Comparison of ENCODE assay signal across 24 mouse cellular contexts in the genomic region with DNA sequence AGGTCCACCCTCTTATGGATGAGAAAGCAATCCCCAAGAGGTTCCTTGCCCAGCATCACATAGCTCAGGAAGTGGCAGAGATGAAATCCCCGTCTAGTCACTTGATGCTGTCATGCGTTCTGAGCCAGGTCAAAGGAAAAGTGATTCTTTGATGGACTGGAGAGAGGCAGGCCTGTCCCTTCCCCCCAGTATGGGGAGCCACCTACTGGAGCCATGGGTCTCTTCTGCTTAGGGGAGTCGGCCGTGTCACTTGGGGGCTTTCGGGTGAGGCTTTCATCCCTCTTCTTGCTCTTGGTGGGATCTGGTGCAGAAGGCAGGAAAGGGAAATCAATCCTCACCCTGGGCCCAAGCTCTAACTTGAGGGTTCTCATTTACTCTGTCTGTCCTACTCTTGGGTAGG.
DNase-seq lines count a peak whose midpoint lies in the region; ATAC-seq and TF ChIP-seq lines count a peak whose summit lies in the region.
"Had no signal": no experiment of that assay in that cellular context is flagged by ENCODE, and none has a peak within 500 bp of the region (broad histone marks: within the 10 kb centered on the region; RNA-seq: fewer than 3 reads in every experiment).

No protein-coding gene starts in this region.

- no peak for DNase-seq in hindbrain, embryonic 10.5 days (ENCODE audit: low spot score)
- DNase-seq in hindbrain, embryonic 11.5 days (ENCODE audit: low spot score), result no peak
- DNase-seq in liver, postnatal 0 days, result no peak
- peak; percentile 42 for DNase-seq in thymus, postnatal 14 days
- no peak for DNase-seq in thymus, adult 18-20 months
- DNase-seq in adrenal gland, postnatal 36 days, result no peak
- DNase-seq: adrenal gland, adult 8-10 months; cerebellum, adult 2 months; cerebellum, postnatal 25 days; gastrocnemius, postnatal 10 days; heart, adult 11 months; kidney, adult 18-20 months; left cerebral cortex, postnatal 4 days; lung, postnatal 4 days; right cerebral cortex, postnatal 4 days; thymus, postnatal 4 days had no signal

- H3K4me2 ChIP-seq in hindbrain, embryonic 11.5 days (replicated peaks; ENCODE audit: low read depth, low read length), result no peak overlapping the region
- H3K4me2 ChIP-seq in liver, postnatal 0 days (ENCODE audit: low read depth, low read length), result no peak overlapping the region
- no peak overlapping the region for H3K4me2 ChIP-seq in liver, embryonic 12.5 days
- H3K4me2 ChIP-seq: embryonic facial prominence, embryonic 12.5 days; limb, embryonic 15.5 days; lung, embryonic 15.5 days; neural tube, embryonic 12.5 days; stomach, embryonic 15.5 days had no signal

- peak overlapping the region; percentile 29; the same call in 1 of the 2 replicates for H3K27ac ChIP-seq in hindbrain, embryonic 10.5 days
- H3K27ac ChIP-seq in hindbrain, embryonic 11.5 days (ENCODE audit: low read depth, low read length), result no peak overlapping the region
- no peak overlapping the region; the same call in 1 of the 2 replicates for H3K27ac ChIP-seq in liver, postnatal 0 days (ENCODE audit: low read depth)
- no peak overlapping the region for H3K27ac ChIP-seq in liver, embryonic 12.5 days
- H3K27ac ChIP-seq: embryonic facial prominence, embryonic 12.5 days; limb, embryonic 15.5 days; lung, embryonic 15.5 days; neural tube, embryonic 12.5 days; stomach, embryonic 15.5 days had no signal

- no peak for ATAC-seq in hindbrain, embryonic 11.5 days (ENCODE audit: low FRiP score)
- no peak for ATAC-seq in liver, postnatal 0 days
- ATAC-seq in liver, embryonic 12.5 days, result no peak
- ATAC-seq: activated CD4-positive, CD25-positive, alpha-beta regulatory T cell, adult 4 months; hindbrain, embryonic 16.5 days had no signal

- WGBS in hindbrain, embryonic 10.5 days, result 79% methylated on average over 5 of the region's 5 CpGs
- WGBS in hindbrain, embryonic 11.5 days, result 72% methylated on average over 5 of the region's 5 CpGs
- 69% methylated on average over 5 of the region's 5 CpGs for WGBS in liver, postnatal 0 days (ENCODE audit: insufficient replicate concordance)
- WGBS in liver, embryonic 12.5 days (ENCODE audit: insufficient replicate concordance), result 68% methylated on average over 5 of the region's 5 CpGs

- no peak for TF ChIP-seq EP300 in liver, postnatal 0 days (IDR thresholded peaks at IDR 0.05; ENCODE audit: low read depth)

- H3K27me3 ChIP-seq in hindbrain, embryonic 10.5 days (ENCODE audit: insufficient read depth, poor library complexity, severe bottlenecking), result no peaks in the 10 kb centered on the region
- H3K27me3 ChIP-seq in hindbrain, embryonic 11.5 days (ENCODE audit: control insufficient read depth, insufficient read depth, low read length), result no peaks in the 10 kb centered on the region
- no peaks in the 10 kb centered on the region for H3K27me3 ChIP-seq in liver, postnatal 0 days (ENCODE audit: insufficient read depth, low read length)
- no peaks in the 10 kb centered on the region for H3K27me3 ChIP-seq in liver, embryonic 12.5 days (replicated peaks)
- H3K27me3 ChIP-seq: embryonic facial prominence, embryonic 12.5 days; limb, embryonic 15.5 days; lung, embryonic 15.5 days; neural tube, embryonic 12.5 days; stomach, embryonic 15.5 days had no signal

- peaks cover 73% of the 10 kb centered on the region for H3K4me1 ChIP-seq in hindbrain, embryonic 10.5 days (replicated peaks)
- H3K4me1 ChIP-seq in hindbrain, embryonic 11.5 days (replicated peaks; ENCODE audit: control insufficient read depth, insufficient read depth, low read length), result peaks cover 6% of the 10 kb centered on the region; the same call in 1 of the 2 replicates
- peaks cover 76% of the 10 kb centered on the region for H3K4me1 ChIP-seq in liver, postnatal 0 days (ENCODE audit: insufficient read depth)
- H3K4me1 ChIP-seq in liver, embryonic 12.5 days, result peaks cover 93% of the 10 kb centered on the region

- H3K9ac ChIP-seq in hindbrain, embryonic 11.5 days (ENCODE audit: low read depth, low read length), result no peak overlapping the region
- no peak overlapping the region for H3K9ac ChIP-seq in liver, postnatal 0 days (replicated peaks)
- no peak overlapping the region for H3K9ac ChIP-seq in liver, embryonic 12.5 days
- H3K9ac ChIP-seq: embryonic facial prominence, embryonic 12.5 days; limb, embryonic 15.5 days; lung, embryonic 15.5 days; neural tube, embryonic 12.5 days; stomach, embryonic 15.5 days had no signal

- peak; percentile 26; the same call in 1 of the 2 replicates for TF ChIP-seq CTCF in liver, postnatal 0 days (IDR thresholded peaks at IDR 0.05; ENCODE audit: low read depth)

- H3K36me3 ChIP-seq in hindbrain, embryonic 10.5 days, result peaks cover 77% of the 10 kb centered on the region
- H3K36me3 ChIP-seq in hindbrain, embryonic 11.5 days (ENCODE audit: control insufficient read depth, insufficient read depth, low read length), result no peaks in the 10 kb centered on the region
- H3K36me3 ChIP-seq in liver, postnatal 0 days (replicated peaks; ENCODE audit: insufficient read depth, low read length), result peaks cover 4% of the 10 kb centered on the region; the same call in 1 of the 2 replicates
- peaks cover 11% of the 10 kb centered on the region for H3K36me3 ChIP-seq in liver, embryonic 12.5 days
- H3K36me3 ChIP-seq: lung, embryonic 15.5 days had no signal

- H3K4me3 ChIP-seq in hindbrain, embryonic 10.5 days, result no peak overlapping the region
- H3K4me3 ChIP-seq in hindbrain, embryonic 11.5 days (ENCODE audit: low read depth, low read length), result no peak overlapping the region
- no peak overlapping the region for H3K4me3 ChIP-seq in liver, postnatal 0 days (ENCODE audit: low read depth, low read length)
- no peak overlapping the region for H3K4me3 ChIP-seq in liver, embryonic 12.5 days
- H3K4me3 ChIP-seq: embryonic facial prominence, embryonic 12.5 days; limb, embryonic 15.5 days; lung, embryonic 15.5 days; neural tube, embryonic 12.5 days; stomach, embryonic 15.5 days had no signal

- no peaks in the 10 kb centered on the region for H3K9me3 ChIP-seq in hindbrain, embryonic 10.5 days
- no peaks in the 10 kb centered on the region for H3K9me3 ChIP-seq in hindbrain, embryonic 11.5 days (ENCODE audit: control insufficient read depth, low read length)
- H3K9me3 ChIP-seq in liver, postnatal 0 days (ENCODE audit: low read length), result no peaks in the 10 kb centered on the region
- H3K9me3 ChIP-seq in liver, embryonic 12.5 days (replicated peaks), result no peaks in the 10 kb centered on the region
- H3K9me3 ChIP-seq: embryonic facial prominence, embryonic 12.5 days; limb, embryonic 15.5 days; lung, embryonic 15.5 days; neural tube, embryonic 12.5 days; stomach, embryonic 15.5 days had no signal
